Mouse (Mus musculus): ENCODE measurements around the gene Fam162a. TPM values are rescaled to one million over a fixed set of nuclear protein-coding genes. Genes with fewer than 3 reads are reported as not detected.

Gene Fam162a
- total and polyA plus RNA-seq, 3 experiments = 120 to 129 TPM; not detected in 1

DNA sequence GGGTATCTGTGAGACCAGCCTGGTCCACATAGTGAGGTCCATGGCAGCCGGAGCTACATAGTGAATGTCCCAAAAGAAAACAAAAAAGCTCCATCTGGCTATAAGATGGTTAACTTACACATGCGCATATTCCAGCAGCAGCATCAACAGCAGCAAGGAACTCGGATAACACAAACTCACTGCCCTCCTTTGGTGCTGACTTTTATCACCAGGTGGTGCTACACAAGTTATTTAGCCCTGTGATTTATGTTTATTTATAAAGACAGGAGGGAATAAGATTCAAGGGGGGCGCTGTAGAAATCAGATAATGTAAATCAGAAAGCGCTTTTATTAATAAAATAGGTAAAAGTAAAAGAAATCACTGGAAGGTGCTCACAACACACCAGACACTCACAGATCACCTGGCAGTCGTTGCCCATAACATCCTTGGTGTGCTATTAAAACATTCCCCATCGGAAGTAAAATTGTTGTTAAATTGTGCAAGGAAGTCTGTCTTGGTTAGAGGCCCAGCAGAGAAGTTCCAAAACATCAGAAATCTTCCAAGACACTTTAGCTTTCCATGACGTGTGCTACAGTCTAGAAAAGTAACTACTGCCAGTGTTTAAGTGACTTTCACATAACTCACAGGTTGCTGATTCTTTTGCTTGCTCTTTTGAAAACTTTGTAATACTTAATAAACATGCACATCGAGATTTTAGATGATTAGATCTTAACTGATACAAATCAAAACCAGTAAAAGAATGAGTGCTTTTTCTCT, 1.4 kb downstream of the Fam162a start:
- Histone ChIP-seq H3K27ac (ENCODE audit: control insufficient read depth, low read depth, low read length) (no peak overlapping the region), H3K9me3 (replicated peaks; ENCODE audit: insufficient read depth, low read length) (no peaks in the 10 kb centered on the region), H3K9ac (ENCODE audit: control insufficient read depth, low read depth, low read length, poor library complexity, severe bottlenecking) (peak overlapping the region; percentile 83), H3K79me2 (ENCODE audit: control insufficient read depth, insufficient read depth, low read length, poor library complexity) (peaks cover 40% of the 10 kb centered on the region), H3K4me3 (ENCODE audit: control insufficient read depth in 1 of 2, insufficient read depth in 1 of 2, low read depth in 2 of 2, low read length in 2 of 2) (peak overlapping the region; percentile 94 to 99; a peak in 3 of 4 replicates), H3K36me3 (ENCODE audit: control insufficient read depth in 1 of 2, insufficient read depth in 2 of 2, low read length in 2 of 2) (peaks cover 0 to 39% of the 10 kb centered on the region in 2 experiments; a peak in 3 of 4 replicates), H3K27me3 (ENCODE audit: control insufficient read depth in 1 of 2, insufficient read depth in 2 of 2, low read length in 2 of 2) (no peaks in the 10 kb centered on the region), H3K4me1 (ENCODE audit: control insufficient read depth in 1 of 2, insufficient read depth in 2 of 2, low read length in 2 of 2) (peaks cover 0 to 27% of the 10 kb centered on the region in 2 experiments)
- no peak for DNase-seq (ENCODE audit: low read depth, low spot score)
- TF ChIP-seq JUND (IDR thresholded peaks at IDR 0.05; ENCODE audit: low read depth, low read length) = no peak
- no peak for TF ChIP-seq EP300 (IDR thresholded peaks at IDR 0.05; ENCODE audit: low read depth in 1 of 2, low read length in 2 of 2)
- TF ChIP-seq POLR2AphosphoS2 (IDR thresholded peaks at IDR 0.05; ENCODE audit: low read length) = no peak
- no peak for TF ChIP-seq ZNF384 (IDR thresholded peaks at IDR 0.05; ENCODE audit: low read depth, low read length)
- no peak for TF ChIP-seq TCF12 (IDR thresholded peaks at IDR 0.05; ENCODE audit: low read depth, low read length)
- TF ChIP-seq MAFK (IDR thresholded peaks at IDR 0.05; ENCODE audit: borderline replicate concordance, low read depth, low read length) = no peak
- no peak for TF ChIP-seq MAZ (IDR thresholded peaks at IDR 0.05; ENCODE audit: low read depth, low read length)
- no peak for TF ChIP-seq E2F4 (IDR thresholded peaks at IDR 0.05; ENCODE audit: borderline replicate concordance, low read depth, low read length)
- TF ChIP-seq GATA1 (IDR thresholded peaks at IDR 0.05; ENCODE audit: low read depth, low read length) = no peak

DNA sequence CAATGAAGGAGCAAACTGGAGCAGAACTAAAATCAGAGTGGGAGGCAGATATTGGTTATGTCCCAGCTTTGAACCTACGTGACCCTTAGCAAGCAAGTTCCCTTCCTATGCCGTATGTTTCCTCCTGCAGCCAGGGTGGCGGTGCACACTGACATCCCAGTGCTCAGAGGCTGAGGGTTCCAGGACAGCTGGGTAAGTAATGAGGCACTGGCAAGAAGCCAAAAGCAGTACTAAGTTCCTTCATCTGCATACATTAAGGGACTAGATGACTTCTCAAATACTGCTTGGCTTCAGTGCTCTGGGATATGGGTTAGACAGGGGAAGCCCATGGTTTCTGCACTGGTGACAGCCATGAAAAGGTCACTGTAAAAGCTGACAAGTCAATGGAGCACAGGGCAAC, 3.0 kb downstream of the Fam162a start:
- Histone ChIP-seq H3K27me3 (ENCODE audit: control insufficient read depth in 1 of 2, insufficient read depth in 2 of 2, low read length in 2 of 2) (no peaks in the 10 kb centered on the region), H3K36me3 (ENCODE audit: control insufficient read depth in 1 of 2, insufficient read depth in 2 of 2, low read length in 2 of 2) (peaks cover 0 to 34% of the 10 kb centered on the region in 2 experiments; a peak in 3 of 4 replicates), H3K4me1 (ENCODE audit: control insufficient read depth in 1 of 2, insufficient read depth in 2 of 2, low read length in 2 of 2) (peaks cover 0 to 27% of the 10 kb centered on the region in 2 experiments), H3K9ac (ENCODE audit: control insufficient read depth, low read depth, low read length, poor library complexity, severe bottlenecking) (no peak overlapping the region), H3K79me2 (ENCODE audit: control insufficient read depth, insufficient read depth, low read length, poor library complexity) (peaks cover 31% of the 10 kb centered on the region), H3K9me3 (replicated peaks; ENCODE audit: insufficient read depth, low read length) (no peaks in the 10 kb centered on the region), H3K27ac (ENCODE audit: control insufficient read depth, low read depth, low read length) (no peak overlapping the region), H3K4me3 (ENCODE audit: control insufficient read depth in 1 of 2, insufficient read depth in 1 of 2, low read depth in 2 of 2, low read length in 2 of 2) (no peak overlapping the region; a peak in 1 of 4 replicates)
- TF ChIP-seq ETS1 (IDR thresholded peaks at IDR 0.05; ENCODE audit: low read depth, low read length) (0 out of 2 replicates have a peak, but pooled peaks have one; percentile 29), HCFC1 (IDR thresholded peaks at IDR 0.05; ENCODE audit: low read depth, low read length) (no peak), POLR2AphosphoS5 (IDR thresholded peaks at IDR 0.05; ENCODE audit: borderline replicate concordance, low read depth, low read length) (no peak), RCOR1 (IDR thresholded peaks at IDR 0.05; ENCODE audit: low read depth, low read length) (no peak), POLR2A (IDR thresholded peaks at IDR 0.05; ENCODE audit: control insufficient read depth in 1 of 2, insufficient read depth in 1 of 2, low read depth in 1 of 2, low read length in 2 of 2, poor library complexity in 1 of 2) (no peak), SIN3A (IDR thresholded peaks at IDR 0.05; ENCODE audit: low read length) (peak; percentile 47; the same call in 1 of the 2 replicates)
- peak; percentile 74 for DNase-seq (ENCODE audit: low read depth, low spot score)
